Mouse (Mus musculus) heart, postnatal 10 days (tissue): Measurements from ENCODE around the gene Muc3. TPM values are rescaled to one million over a fixed set of nuclear protein-coding genes. Genes with fewer than 3 reads are reported as not detected.
"Not testable (repeated sequence)": the region's sequence is repeated elsewhere in the genome, so short reads cannot be mapped to it uniquely, and the experiment has no call there.

Experiments used
- DNase-seq, 2 experiments: peaks; one replicate each; pipeline ENCODE4 v3.0.0; 2021
- intact Hi-C: fragments of 180-260 bp; cut with DNase I; formaldehyde crosslinking; loops from one replicate; pipeline ENCODE4 v1.15.1; 2025
- total RNA-seq, 2 experiments: library from RNA; stranded (reverse); gene quantifications; 2 replicates each; pipeline ENCODE4 v1.2.3; 2021

Gene Muc3
- total RNA-seq, 2 experiments from 2014 or later = not detected

DNA sequence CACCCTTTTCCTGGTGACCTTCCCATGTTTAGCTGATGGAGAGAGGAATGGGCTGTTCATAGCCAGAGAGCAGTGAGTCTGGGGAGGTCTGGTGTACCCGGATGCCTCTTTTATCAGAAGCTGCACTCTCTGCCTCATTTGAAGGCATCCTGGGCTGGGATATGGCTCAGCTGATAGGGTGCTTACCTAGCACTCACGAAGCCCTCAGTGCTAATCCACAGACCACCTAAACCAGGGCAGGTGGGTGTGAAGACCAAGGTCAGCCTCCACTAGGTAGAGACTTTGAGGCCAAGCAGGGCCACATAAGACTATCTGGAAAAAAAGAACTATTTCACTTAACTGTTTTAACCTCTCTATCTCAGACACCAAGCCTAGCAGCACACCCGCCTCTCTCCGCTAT, 25.6 kb downstream of the Muc3 start:
- intact Hi-C loops = loop anchor here (2.0 kb wide), 1 partner anchor 163 kb away; the partner anchor contains the start of gene Ache
- DNase-seq = no peak

DNA sequence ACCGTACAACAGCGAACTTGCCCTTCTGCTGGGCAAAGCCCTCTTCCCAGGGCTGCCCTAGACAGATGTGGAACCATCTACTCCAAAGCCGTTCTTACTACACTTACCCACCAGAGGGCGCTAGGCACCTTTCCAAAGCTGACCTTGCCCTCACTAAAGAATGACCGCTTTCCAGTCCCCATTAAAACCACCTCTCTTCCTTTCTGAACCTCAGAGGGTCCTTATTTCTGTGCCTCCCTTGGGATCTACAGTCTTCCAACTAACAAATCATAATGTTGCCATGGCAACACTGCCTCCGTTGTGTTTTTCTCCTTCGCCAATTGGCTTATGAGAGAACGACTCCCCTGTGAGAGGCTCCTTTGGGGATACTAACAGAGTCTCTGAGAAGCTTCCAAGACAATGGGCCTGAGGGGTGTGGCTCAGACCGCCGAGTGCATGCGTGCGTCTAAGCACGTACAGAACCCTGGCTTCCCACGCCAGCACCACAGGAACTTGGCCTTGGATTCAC, 26.4 kb downstream of the Muc3 start:
- intact Hi-C loops = loop anchor here (2.0 kb wide), 1 partner anchor 164 kb away; the partner anchor contains the start of gene Ache
- peak; percentile 84 to 91 for DNase-seq

DNA sequence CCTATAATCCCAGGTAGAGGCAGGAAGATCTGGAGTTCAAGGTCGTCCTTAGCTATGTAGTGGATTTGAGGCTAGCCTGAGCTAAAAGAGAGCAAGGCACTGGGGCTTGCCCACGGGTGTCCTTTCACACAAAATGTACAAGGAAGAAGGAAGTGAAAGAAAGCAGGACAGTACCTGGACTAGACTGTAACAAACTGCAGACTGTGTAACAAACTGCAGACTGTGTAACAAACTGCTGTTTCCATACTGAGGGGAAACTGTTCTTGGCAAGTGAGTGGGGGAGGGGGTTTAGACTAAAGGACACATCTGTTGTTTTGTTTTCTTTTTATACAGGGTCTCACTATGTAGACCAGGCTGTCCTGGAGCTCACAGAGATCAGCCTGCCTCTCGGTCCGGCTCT, 27.8 kb downstream of the Muc3 start:
- DNase-seq = no peak
- intact Hi-C loops = no loop called here

DNA sequence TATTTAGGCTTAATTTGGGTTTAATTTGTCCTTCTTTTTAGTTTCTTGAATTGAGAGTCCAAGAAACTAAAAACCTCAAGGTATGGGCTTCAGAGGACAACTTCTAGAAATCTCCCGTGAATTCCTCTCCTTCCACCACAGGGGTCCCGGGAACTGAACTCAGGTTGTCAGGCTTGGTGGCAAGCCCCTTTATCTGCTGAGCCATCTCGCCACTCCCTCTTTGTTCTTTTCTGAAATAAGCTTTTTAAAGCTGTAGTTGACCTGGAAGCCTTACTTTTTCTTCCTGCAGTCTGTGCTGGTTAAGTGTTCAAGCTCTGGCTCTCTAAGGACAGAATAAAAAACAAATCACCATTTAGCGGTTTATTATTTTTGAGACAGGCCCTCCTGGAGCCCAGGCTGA, 30.2 kb downstream of the Muc3 start:
- intact Hi-C loops = no loop called here
- DNase-seq = no peak

DNA sequence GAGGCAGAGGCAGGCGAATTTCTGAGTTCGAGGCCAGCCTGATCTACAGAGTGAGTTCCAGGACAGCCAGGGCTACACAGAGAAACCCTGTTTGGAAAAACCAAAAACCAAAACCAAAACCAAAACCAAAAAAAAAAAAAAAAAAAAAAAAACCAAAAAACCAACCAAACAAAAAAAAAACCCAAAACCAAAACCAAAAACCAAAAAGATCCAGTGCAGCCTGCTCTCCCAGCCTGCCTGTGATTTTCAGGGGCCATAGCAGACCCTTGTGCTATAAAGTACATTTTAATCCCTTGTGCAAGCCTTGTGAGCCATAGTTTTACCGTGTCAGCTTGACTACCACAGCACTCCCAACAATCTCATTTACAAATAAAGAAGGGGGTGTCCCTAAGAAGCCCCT, 31.1 kb downstream of the Muc3 start:
- DNase-seq, intact Hi-C loops: not testable (repeated sequence)

DNA sequence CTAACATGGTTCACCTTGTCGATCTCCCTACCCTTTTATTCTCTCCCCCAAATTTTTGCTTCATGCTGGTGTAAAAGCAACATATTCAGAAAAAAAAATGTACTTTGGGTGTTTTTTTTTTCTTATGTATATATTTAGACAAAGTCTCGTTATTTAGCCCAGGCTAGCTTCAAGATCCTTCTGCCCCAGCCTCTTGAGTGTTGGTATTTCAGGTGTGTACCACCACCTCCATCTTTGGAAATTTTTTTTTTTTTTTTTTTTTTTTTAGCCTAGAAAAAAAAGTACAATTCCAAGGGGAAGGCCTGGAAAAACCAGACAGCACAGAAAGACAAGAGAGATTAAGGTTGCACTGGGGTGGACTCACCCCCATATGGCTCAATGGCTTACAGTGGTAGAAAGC, 32.1 kb downstream of the Muc3 start:
- intact Hi-C loops = no loop called here
- no peak for DNase-seq

DNA sequence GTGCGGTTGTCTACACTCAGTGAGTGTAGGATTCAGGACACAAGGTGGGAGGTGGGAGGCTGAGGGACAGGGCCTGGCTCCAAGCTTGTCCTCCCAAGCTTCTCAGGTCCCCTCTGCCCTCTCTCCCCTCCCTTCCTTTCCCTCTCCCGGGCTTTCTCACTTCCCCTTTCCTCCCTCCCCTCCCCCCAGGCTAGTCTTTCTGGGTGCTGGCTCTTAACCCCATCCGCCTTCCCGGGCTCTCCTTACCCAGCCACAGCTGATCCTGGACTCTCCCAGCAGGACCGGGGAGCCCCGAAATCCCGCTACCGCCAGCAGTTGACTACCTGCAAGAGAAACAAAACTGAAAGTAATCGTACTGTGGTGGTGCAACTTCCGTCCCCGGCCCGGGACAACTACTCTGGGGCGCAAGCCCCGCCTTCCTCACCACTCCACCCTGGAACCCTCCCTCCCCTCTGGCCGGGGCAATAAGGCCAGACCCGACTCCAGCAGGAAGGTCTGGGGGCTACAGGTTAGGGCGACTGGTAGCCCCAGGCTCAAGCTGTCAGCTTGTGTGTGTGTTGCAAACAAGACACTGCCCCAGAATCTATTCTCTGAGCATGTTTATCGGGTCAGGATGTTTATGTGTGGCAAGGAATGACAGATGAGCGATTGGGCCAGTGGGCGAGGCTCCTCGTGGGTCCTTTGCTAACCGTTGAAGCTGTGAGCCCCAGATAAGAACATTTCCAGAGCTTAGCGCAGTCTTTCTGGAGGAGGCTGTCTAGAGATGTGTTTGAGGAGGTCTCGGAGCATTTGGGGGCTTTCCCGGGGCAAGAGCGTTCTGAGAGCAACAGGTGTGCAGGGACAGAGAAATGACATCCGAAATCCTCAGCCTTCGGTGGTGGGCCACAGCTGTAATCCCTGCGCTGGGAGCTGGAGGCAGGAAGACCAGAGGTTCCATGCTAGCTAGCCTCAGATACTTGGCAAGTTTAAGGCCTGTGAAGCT, 33.0 kb downstream of the Muc3 start, which contains the start of gene Trim56:
Gene Trim56 (minus strand): TSS at position 344 of the 982 bp plus-strand sequence.
- intact Hi-C loops = no loop called here

DNA sequence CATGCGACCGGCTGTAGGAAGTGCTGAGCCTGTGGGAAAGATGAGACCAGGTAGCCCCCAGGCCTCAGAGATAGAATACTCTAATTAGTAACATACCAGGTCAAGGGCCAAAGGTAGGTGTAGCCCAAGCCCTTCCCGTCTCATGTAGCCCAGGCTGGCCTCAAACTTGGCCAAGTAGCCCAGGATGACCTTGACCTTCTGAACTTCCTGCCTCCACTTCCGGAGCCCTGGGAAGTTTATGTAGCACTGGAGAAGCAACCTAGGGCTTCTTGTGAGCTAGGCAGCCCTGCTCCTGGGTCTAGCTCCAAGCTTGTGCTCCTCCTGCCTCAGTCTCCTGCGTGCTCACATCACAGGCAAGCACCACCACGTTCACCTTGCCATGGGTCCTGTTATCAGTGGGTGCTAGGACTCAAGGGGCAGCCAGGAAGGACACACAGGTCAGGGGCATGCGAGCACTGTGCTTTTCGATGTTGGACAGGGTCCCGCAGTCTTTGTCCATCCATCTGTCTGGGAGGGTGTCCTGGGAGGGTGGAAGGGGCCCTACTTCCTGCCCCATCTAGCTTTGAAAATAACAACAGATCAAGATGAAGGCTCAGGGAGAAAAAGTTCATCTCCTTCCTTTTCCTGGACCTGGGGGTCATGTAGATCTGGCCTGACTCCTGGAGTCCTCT, 34.1 kb downstream of the Muc3 start:
- intact Hi-C loops = no loop called here
- DNase-seq = no peak

More for the DNA sequence above, 33.0 kb downstream of the Muc3 start, which contains the start of gene Trim56:
- DNase-seq = peak; percentile 85 to 86

DNA sequence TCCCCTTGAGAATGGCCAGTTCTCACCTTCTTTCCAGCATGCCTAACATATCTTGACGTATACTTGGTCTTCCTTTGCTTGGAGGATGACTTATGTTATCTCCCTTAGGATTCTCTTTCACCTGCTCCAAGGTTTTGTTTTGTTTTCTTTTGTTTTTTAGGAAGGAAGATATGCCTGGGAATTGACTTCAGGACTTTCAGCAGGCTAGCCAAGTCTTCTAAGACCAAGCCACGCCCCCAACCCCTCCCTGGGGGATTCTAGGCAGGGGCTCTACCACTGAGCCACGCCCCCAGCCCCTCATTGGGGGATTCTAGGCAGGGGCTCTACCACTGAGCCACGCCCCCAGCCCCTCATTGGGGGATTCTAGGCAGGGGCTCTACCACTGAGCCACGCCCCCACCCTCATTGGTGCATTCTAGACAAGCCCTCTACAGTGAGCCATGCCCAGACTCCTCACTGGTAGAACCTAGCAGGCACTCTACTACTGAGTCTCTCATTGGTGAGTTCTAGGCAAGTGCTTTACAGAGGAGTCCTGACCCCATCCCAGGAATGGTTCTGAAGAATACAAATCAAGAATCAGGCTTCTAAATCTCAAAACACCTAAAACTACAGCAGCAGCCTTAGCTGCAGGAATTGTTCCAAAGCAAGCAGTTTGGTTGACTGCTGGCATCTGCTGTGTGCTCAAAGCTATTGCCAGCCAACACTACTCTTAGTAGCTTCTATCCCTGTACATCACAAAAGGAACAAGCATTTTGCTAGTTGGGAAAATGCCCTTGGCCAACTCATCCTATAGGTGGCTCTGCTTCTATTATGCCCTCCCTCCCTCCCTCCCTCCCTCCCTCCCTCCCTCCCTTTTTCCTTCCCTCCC, 37.3 kb downstream of the Muc3 start:
- intact Hi-C loops = no loop called here
- no peak for DNase-seq

DNA sequence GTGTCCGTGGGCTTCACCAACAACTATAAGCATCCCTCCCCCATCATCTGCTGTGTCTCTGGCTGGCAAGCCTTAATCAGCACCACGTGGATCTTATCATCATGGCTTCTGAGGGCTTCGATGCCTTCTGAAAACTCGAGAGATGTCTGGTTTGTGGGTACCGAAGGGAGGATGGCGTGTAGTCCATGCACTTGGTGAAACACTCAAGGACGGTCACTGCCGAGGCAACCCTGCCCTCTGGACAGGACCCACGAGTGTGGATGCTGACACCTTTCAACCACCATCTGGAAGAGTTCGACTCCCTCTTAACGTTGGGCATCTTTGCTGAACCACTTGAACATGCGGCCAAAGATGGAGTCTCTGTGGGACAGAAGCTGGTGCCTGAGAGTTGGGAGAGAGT, 38.3 kb downstream of the Muc3 start:
- intact Hi-C loops = no loop called here
- DNase-seq = no peak

DNA sequence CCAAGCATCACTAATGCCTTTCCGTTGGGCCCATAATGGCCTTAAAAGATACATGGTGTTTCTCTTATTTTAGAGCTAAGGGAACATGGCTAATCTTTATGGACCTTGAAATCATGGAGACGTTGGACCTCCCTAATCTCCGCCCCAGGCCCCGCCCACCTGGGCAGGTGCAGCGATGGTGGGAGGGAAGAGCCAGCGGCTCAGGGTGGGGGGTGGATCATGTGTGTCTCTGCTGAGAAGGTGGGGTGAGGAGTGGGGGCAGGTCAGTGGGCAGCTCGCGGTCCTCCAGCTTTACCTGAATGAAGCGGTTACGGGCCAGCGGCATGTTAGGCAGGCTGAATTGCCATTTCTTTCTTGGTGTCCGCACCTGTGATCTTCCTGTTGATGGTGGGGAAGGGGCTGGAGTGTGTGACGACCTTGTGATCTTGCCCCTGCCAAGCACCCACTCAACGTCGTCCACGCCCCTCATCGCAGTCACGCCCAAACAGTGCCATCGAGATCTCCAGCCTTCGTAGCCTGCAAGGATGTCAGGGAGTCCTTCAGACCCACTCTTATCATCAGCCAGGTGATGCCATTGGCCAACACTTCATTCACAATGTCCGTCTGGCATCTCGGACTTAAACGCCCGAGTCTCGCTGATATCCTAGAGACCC, 39.1 kb downstream of the Muc3 start:
- DNase-seq = no peak
- intact Hi-C loops = loop anchor here (5.0 kb wide), 1 partner anchor 183 kb away; no protein-coding TSS in a partner anchor

DNA sequence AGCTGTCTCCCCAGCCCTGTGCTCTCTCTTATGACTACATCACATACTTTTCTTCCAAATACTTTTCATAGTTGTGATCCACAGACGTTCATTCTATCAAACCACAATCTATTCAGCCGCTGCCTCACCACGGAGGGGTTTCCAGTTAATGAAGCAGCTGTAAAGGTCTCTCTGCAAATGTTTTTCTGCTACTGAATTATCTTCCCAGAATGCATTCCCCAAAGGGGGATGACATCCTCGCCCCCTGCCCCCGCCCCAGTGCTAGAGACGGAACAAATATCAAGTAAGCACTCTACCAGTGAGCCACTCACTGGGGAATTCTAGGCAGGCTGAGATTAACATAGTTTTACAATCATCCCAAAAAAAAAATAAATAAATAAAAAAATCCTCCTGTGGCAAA, 41.0 kb downstream of the Muc3 start:
- DNase-seq = no peak
- intact Hi-C loops = loop anchor here (5.0 kb wide), 1 partner anchor 181 kb away; no protein-coding TSS in a partner anchor

DNA sequence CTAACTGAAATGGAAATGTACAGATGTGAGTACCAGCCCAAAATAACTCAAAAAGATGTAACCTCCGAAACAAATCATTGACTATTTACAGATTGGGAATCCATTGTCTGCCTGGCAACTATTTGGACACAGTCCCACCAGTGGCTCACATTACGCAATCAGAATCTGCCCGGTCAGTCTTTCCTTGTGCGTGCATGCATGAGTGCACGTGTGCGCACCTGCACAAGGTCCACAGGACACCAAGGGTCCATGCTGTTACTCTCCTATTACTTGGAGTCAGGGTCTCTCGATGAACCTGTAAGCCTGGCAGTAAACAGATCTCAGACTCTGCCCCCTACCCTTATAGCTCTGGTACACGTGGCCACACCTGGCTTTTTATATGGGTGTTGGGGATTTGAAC, 41.5 kb downstream of the Muc3 start:
- no peak for DNase-seq
- intact Hi-C loops = loop anchor here (1.0 to 5.0 kb wide), 3 partner anchors 45 to 180 kb away; no protein-coding TSS in a partner anchor

DNA sequence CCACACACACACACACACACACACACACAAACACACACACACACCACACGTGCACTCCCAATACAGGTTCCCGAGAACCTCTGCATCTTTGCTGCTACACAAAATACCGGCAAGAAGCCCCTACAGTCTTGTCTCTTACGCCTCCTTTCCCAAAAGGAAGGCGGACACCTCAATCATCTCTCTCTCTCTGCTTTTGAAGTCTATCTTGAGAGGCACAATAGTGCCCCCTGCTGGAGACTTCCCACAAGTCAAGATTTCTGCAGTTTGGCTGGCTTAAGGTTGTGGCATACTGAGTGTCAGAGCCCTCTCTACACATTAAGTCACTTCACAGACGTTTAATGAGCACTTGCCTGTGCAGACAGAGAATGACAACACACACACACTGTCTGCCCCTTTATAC, 42.1 kb downstream of the Muc3 start:
- intact Hi-C loops = loop anchor here (1.0 to 5.0 kb wide), 3 partner anchors 45 to 180 kb away; no protein-coding TSS in a partner anchor
- DNase-seq = peak; percentile 88 to 91

DNA sequence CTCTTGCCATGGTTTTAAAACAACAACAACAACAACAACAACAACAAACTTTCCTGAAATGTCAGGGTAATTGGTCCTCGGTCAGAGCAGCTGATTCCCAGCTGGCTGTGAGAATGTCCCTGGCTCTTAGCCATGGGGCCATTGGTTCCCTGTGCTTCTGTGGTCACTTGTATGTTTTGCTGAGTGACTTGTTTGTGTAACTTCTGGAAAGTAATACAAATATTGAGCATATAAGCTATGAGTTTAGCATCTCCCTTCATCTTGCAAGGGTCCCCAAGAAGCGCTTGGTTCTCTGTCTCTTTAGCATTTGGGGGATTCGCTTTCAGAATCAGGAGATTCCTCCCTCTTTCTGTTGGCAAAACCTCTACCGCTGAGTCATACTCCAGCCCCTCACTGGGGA, 42.7 kb downstream of the Muc3 start:
- intact Hi-C loops = loop anchor here (5.0 kb wide), 1 partner anchor 179 kb away; no protein-coding TSS in a partner anchor
- peak; percentile 72 to 73 for DNase-seq

DNA sequence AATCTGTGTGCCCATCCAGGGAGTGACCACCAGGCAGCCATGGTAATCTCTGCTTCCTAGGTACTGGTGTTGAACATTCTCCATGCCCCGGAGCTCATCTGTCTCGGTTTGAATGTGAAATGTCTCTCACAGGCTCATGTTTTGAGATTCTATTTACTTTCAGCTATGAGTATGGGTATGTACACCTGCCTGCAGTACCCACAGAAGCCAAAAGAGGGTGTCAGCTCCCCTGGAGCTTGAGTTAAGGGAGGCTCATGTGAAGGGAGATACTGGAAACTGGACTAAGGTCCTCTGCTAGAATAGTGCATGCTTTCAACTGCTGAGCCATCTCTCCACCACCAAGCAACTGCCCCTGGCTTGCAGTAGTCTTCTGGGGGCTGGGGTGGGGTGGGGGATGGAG, 45.2 kb downstream of the Muc3 start:
- DNase-seq = no peak
- intact Hi-C loops = no loop called here

DNA sequence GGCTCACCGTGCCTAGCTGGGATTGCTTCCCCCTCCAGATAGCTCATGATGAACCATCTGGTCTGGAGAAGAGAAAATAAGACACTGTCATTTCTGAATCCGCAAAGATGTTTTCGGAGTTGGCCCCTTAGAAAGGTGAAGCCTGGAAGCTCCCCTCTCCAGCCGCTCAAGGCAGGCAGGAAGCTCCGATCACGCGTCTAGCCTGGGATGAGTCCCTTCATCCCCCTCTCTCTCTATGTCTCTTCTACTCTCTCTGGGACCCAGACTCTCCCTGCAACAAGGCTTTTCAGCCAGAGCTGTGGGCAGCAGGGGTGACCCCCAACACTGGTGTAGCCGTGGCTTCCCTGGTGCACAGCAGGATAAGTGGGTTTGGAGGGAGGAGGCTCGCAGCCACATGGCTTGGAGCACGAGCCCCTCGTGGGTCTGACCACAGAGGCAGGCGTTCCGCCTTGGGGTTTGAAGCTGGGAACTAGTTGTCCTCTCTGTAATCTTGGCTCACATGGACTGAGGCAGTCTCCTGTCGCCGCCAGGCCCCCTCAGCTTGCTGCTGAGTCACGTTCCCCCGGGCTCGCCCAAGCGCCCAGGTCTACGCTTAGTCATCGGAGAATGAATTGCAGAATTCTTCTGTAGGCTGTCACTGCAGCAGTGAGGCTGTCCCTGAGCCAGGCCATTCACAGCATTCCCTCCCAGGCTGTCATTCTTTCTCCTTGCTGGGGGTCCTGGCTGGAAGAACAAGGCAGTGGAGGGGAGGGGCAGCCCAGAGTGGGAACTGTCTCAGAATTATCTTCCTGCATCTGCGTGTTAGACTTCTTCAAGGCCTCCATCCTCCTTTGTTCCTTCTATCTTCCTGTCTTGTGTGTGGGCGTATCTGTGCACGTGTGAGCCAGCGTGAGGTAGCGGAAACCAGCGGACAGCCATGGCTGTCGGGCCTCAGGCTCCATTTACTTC, 46.3 kb downstream of the Muc3 start:
- intact Hi-C loops = no loop called here
- peak; percentile 76 to 77 for DNase-seq

DNA sequence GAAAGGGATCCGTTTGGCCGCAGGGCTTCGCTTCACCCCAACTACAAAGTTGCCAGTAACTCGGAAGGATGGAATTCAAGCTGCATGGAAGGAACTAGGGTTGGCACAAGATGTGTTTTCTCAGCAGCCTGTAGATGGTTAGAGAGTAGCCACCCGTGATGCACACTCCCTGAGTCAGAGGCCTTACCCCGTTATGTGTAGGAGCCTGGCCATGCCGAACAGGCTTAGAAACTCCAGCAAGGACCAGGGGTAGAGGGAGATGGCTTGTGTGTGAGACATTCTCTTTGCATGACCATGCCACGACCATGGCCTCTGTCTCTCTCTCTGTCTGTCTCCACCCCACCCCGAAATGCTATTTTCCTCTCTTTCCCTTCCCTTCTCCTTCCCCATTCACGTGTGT, 47.0 kb downstream of the Muc3 start:
- no peak for DNase-seq
- intact Hi-C loops = no loop called here
